Mouse (Mus musculus) spleen, postnatal 10 days (tissue): Measurements from ENCODE around the gene Fgf22.

Source experiments
- DNase-seq, 2 experiments: peaks; one replicate each; pipeline ENCODE4 v3.0.0; 2021 to 2022; ENCODE audit warnings: low spot score in 2 of 2

Fgf22 gene

GRCm38 (mm10) chr10:79754856-79755516, at the start of gene Fgf22:
TSS of gene Fgf22 (plus strand) at chr10:79755076.
- DNase-seq = peak in 1 of 2 experiments; percentile 72

- DNase-seq = peak; percentile 75 to 86
Observed at GRCm38 (mm10) chr10:79705951-79706350, 48.9 kb upstream of the Fgf22 start.

- peak in 1 of 2 experiments; percentile 43 for DNase-seq
Observed at GRCm38 (mm10) chr10:79706406-79707094, 48.3 kb upstream of the Fgf22 start.

- DNase-seq = no peak
Observed at GRCm38 (mm10) chr10:79707162-79707561, 47.7 kb upstream of the Fgf22 start.

- no peak for DNase-seq
Observed at GRCm38 (mm10) chr10:79707759-79708158, 47.1 kb upstream of the Fgf22 start.

GRCm38 (mm10) chr10:79708668-79709067, 46.2 kb upstream of the Fgf22 start:
- DNase-seq = no peak

GRCm38 (mm10) chr10:79709307-79709706, 45.6 kb upstream of the Fgf22 start:
- no peak for DNase-seq

- peak; percentile 50 to 51 for DNase-seq
Observed at GRCm38 (mm10) chr10:79712029-79712428, 42.8 kb upstream of the Fgf22 start.

GRCm38 (mm10) chr10:79712499-79713126, 42.3 kb upstream of the Fgf22 start:
- peak; percentile 95 to 97 for DNase-seq

GRCm38 (mm10) chr10:79713163-79713562, 41.7 kb upstream of the Fgf22 start:
- DNase-seq = no peak

- DNase-seq = peak in 1 of 2 experiments; percentile 37
Observed at GRCm38 (mm10) chr10:79714996-79715395, 39.9 kb upstream of the Fgf22 start.

- no peak for DNase-seq
Observed at GRCm38 (mm10) chr10:79716254-79716987, 38.5 kb upstream of the Fgf22 start, which contains the start of gene Hcn2. TSS of gene Hcn2 (plus strand) at chr10:79716634.

GRCm38 (mm10) chr10:79716988-79717355, 37.9 kb upstream of the Fgf22 start:
- no peak for DNase-seq

- DNase-seq = peak; percentile 62 to 82
Observed at GRCm38 (mm10) chr10:79717640-79718357, 37.1 kb upstream of the Fgf22 start.

- no peak for DNase-seq
Observed at GRCm38 (mm10) chr10:79721089-79721488, 33.8 kb upstream of the Fgf22 start.

- no peak for DNase-seq
Observed at GRCm38 (mm10) chr10:79723047-79723446, 31.8 kb upstream of the Fgf22 start.

- no peak for DNase-seq
Observed at GRCm38 (mm10) chr10:79723692-79724091, 31.2 kb upstream of the Fgf22 start.

- peak; percentile 76 to 84 for DNase-seq
Observed at GRCm38 (mm10) chr10:79726090-79726489, 28.8 kb upstream of the Fgf22 start.

GRCm38 (mm10) chr10:79728323-79729249, 26.3 kb upstream of the Fgf22 start:
- no peak for DNase-seq

- DNase-seq = no peak
Observed at GRCm38 (mm10) chr10:79729357-79729965, 25.4 kb upstream of the Fgf22 start.
